Mouse (Mus musculus) cerebellum, adult (tissue): Measurements from ENCODE around the gene Prr15.
A peak's percentile ranks its signal among the peaks of the same experiment; 100 is the strongest.

Source experiments
- ATAC-seq: cut with Nextera tagmentation; 2 replicates; pipeline ENCODE4 v1.9.2; 2017; ENCODE audit warnings: mild to moderate bottlenecking, moderate library complexity, mixed read lengths; ENCODE audit not compliant: insufficient number of reproducible peaks, low FRiP score, low TSS enrichment

Gene Prr15

DNA sequence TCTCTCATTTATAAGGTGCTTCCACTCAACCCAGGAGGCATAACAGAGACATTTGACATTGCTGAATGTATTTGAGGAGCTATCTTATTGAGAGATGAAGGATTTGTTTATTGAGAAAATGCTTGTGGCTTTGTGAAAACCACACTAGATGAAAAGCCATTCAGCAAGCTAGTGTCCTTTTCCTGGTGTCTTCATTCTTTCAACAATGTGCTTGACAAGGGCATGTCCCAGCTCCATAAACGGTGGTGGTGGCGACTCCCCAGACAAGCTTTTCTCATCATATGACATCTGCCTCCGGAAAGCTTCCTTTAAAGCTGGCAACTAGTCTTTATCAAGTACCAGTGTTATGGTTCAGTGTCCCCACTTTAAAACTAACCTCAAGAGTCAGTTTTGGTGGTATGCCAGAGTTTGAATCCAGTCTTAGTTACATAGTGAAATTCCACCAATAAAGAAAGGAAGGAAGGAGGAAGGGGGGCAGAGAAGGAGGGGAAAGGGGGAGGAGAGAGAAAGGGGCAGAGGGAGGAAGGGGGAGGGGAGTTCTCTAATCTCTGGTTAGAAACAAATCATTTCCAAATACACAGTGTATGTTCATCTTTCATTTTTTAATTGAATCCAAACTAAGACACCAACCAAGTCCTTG is at the start of gene Prr15:
TSS of gene Prr15 (plus strand) at position 590 of the 640 bp plus-strand sequence.
- no peak for ATAC-seq

DNA sequence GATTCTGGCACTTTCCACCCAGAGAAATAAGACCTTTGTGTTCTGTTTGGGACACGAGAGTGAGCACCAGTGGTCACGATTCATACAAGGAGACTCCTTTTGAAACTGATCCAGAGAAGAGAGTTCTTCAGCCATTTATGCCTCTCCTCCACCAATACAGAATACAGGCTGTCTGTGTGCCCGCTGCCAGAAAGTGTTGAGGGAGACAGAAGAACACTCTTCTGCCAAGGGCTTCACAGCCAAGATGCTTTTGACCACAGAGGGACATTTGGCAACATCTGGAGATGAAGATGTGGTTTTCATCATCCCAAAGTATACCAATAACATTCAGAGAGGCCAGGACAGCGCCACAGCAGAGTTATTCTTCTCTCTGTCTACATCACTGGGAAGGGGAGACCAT is 48.4 kb upstream of the Prr15 start:
- ATAC-seq: no peak

DNA sequence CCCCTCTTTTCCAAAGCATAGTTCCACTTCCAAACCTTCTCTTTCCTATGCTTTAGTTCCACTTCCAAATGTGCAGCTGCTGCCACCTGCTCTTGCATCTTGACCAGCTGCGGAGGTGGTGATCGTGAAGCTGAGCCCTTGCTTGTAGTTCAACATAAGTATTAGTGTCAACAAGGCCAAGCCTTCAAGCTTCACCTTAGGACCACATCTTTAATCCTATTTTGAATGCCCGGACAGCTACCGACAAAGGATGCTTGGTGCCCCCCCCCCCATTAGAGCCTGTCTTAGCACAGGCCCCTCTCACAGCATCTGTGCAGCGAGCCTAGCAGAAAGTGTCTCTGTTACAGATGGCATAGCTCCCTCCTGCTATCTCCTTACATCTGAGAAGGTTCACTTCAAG is 47.8 kb upstream of the Prr15 start:
- ATAC-seq: no peak

DNA sequence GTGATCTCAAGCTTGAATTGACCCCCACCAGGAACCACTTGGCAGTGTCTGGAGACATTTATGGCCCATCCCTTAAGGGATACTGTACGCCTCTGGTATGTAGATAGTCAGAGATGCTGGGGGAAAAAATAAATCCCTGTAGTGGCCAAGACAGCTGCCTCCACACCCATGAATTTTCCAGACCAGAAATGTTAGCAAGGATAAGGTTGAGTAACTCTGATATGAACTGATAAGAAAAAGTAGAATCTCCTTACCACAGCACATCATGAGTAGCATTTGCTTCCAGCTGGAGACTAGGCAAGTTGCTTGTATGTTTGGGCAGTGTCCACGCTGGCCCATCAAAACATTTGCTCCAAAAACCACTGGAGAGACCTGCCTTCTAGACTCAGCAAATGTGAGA is 47.0 kb upstream of the Prr15 start:
- ATAC-seq: no peak

DNA sequence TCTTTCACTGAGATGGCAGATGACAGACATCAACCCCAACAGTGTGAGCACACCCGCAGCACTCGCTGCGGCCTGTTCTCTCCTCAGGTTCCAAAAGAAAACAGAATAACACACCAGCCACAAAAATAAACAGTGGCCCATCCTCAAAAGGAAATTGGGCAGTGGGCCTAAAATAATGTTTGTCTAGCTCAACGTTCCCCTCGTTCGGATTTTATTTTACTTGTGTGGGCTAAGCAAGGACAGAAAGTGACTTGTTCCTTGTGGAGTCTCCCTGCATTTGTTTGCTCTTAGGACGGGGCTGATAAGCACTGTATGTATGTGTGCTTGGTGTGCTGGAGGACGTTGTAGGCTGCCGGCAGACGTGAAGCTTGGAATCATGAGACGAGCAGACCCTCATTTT is 46.2 kb upstream of the Prr15 start:
- ATAC-seq: no peak

DNA sequence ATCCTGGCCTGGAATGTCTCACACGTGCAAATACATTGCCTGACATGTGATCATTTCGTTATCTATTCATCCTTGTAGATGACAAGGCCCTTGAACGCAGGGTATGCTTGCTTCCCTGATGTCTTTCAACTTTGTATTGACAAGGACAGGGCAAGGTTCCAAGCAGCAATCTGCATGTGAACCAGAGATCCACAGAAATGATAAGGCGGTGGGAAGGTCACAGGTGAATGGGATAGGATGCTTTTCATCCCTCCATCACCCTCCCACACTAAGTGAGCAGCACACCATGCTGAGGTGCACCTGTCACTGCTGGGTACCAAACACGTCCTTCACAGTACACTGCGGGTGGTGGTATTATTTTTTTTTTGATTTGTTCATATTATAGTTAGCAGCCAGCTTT is 45.4 kb upstream of the Prr15 start:
- ATAC-seq: no peak

DNA sequence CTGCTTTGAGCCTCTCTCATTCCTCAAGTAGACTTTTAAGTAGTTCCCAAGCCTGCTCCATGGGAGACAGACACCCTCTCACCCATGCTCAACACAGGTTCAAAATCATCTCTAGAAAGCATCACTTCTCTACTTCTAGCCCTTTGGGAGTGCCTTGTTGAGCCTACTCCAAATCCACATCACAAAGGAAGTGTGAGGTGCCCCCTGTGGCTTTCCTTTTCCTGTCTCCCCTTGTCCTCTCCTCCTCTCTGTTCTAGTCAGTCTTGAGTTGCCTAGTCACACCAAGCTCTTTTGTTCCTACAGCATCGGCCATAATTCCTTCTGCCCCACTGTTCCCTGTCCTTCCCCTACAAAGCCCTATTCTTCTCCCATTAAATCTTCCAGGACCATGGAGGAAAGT is 42.3 kb upstream of the Prr15 start:
- ATAC-seq: no peak

DNA sequence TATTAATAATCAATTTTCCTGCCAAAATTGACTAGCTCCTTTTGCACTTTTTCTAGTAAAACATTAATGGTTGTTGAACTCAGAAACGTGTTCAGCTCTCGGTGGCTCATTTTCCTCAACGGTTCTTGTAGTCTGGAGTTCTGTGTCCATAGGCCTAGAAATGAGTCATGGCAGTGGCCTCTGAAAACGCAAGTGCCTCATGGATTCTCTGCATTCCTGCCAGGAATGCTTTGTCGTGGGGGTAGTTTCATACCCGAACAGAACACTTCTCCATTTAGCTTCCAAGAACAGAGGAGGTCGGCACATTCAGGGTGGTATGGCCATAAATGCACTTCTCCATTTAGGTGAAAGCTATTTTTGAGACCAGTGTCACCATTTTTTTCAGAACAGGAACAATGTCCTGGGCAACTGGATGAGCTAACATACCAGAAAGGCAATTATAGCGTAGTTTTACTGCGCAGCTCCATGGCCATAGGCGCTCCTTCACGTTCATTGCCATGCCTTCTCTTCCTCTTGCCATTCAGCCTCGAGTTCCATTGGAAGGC is 41.4 kb upstream of the Prr15 start:
- no peak for ATAC-seq

DNA sequence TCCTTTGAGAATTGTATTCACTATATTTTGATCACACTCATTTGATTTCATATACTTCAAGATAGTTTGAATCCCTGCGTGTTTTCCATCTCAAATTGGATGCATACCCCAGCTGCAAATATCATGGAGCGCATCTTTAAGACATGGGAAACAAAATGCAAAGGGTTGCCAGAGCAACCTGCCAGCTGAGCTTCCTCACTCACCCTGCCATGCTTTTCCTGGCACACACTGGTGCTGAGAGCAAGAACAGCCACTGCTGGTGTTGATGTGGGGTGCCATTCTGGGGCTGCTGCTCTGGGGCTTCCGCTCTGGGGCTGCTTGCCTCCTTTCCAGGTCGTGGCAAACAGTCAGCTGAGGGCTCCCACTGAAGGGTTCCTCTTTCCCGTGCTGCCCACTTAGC is 38.8 kb upstream of the Prr15 start:
- ATAC-seq: no peak

DNA sequence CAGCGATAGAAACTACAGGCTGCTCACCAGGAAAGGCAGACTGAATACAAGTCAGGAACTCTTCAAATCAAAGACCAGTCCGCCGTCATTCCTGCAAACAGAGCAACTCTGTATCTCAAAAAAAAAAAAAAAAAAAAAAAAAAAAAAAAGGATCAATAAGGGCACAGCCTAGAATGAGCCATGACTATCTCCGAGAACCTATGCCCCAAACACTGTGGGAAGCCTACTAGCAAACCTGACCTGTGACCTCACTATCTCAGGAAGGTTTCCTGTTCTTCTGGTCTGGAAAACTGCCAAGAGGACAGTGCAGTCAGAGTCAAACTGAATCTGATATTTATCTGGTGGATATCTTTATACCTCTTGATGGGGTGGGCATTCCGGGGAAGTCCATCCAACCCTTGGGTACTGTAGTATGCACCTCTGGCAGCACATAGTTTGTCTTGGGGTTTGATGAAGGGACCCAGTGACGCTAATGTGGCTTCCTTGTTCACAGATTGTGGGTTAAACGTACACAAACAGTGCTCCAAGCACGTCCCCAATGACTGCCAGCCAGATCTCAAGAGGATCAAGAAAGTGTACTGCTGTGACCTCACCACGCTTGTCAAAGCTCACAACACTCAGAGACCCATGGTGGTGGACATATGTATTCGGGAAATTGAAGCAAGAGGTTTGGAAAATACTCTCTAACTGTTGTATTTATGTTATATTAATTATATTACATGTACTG is 35.7 kb upstream of the Prr15 start:
- ATAC-seq: no peak

DNA sequence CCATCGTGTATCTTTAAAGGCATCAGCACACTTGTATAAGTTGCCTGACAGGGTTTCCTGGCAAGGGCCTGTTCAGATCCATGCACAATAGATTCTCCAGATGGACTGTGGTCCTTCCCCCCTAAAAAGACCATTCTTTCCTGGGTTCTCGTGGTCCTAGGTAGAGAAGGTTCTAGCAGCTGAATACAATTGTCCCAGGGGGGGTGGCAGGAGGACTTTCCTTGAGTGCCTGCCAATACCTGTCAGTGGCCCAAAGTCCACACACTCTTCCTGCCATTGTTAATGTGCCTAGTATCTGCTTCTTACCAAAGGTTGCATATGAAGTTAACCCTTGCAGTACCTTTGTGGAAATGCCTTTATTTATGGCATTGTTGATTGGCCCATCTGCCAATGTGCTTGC is 28.4 kb upstream of the Prr15 start:
- no peak for ATAC-seq

DNA sequence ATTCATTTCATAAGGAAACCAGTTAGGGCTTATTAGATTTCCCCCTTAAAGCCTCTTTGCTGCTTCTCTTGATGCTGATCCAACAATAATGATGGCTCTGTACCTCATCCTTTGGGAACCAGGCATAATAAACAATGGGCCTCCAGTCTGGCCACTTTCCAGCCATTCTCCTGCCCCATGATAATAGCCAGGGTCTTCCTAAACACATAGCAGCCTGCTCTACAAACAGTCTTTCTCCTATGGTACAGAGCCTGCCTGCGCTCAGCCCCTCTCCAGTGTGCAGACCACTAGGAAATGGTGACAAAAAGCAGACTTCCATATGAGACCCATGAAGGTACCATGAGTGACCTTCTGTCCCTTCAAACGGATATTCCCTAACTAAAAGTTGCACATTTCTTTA is 26.2 kb upstream of the Prr15 start:
- ATAC-seq: no peak

DNA sequence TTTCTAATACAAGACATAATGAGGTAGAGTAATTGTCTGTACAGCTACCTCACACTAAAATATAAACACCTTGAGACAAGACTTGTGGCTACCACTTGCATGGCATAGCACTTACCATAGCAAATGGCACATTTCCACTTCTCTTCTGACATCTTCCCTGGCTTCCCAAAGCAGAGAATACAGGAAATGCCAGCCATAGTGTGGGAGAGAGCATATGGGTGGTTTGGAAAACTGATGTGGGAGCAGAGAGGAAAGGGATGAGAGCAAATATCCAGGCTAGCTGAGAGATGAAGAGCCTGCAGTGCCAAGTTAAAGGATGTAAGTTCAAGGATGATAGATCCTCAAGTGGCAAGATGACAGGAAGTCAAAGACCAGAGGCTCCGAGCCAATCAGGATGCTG is 19.9 kb upstream of the Prr15 start:
- no peak for ATAC-seq

DNA sequence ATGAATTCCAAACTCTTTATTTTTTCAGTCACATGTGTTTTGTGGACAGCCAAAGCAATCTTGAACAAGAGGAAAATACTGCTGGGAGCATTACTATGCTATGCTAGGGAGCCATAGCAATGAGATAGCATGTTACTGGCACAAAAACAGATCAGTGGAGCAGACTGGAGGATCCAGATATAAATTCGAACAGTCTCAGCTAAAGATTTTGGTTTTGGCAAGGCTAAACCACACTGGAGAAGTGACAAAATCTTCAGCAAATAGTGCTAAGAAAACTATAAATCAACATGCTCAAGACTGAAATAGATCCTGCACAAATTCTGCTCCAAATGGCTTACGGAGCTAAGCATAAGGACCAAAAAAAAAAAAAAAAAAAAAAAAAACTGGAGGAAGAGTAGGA is 12.6 kb upstream of the Prr15 start:
- ATAC-seq: no peak

DNA sequence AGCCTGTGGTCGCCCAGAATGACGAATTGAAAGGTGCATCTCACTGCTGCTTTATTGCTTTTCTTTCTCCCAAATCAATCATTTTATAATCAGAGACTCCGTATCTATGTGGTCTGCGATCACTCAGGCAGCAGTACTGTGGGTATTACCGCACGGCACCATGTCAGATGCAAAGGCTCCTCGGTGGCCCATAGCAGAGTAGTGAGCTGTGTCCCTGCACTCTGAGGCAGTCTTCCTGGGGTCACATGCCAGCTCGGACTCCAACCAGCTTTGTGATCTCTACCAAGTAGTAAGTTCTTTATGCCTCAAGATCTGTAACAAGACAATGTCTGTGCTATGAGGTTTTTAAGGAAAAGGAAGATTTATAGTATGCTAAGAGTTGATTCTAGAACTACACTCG is 7.0 kb upstream of the Prr15 start:
- ATAC-seq: no peak

DNA sequence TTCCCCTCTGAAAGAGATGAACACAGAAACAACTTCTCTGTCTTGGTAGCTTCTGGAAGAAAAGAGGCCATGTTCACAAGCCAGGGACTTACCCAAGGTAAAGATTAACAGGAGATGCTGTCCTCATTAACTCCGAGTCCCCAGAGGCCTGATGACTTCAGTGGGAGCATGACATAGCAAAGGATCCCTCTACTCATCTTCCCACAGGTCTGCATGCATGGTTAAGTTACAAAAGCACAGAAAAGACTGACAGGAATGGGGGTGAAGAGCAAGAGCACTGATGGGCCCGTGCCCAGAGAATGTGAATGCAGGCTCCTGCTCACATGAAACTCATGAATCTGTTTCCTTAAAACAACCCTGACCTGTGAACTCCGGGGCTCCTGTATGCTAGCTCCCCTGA is 6.4 kb upstream of the Prr15 start:
- ATAC-seq: no peak

DNA sequence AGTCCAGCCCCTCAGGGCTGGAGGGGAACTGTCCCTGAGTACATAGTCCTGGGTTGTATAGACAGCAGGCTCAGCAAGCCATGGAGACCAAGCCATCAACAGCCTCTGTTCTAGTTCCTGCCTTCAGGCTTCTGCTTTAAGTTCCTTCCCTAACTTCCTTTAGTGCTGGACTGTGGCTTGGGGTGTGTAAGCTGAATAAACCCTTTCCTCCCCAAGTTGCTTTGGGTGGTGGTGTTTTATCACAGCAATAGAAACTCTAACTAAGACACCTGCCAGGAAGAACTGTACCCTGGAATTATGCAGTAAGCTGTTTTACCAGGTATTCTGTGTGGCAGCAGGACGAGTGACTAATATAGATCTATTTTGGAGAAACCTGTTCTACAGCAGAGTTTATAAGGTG is 5.4 kb upstream of the Prr15 start:
- no peak for ATAC-seq

DNA sequence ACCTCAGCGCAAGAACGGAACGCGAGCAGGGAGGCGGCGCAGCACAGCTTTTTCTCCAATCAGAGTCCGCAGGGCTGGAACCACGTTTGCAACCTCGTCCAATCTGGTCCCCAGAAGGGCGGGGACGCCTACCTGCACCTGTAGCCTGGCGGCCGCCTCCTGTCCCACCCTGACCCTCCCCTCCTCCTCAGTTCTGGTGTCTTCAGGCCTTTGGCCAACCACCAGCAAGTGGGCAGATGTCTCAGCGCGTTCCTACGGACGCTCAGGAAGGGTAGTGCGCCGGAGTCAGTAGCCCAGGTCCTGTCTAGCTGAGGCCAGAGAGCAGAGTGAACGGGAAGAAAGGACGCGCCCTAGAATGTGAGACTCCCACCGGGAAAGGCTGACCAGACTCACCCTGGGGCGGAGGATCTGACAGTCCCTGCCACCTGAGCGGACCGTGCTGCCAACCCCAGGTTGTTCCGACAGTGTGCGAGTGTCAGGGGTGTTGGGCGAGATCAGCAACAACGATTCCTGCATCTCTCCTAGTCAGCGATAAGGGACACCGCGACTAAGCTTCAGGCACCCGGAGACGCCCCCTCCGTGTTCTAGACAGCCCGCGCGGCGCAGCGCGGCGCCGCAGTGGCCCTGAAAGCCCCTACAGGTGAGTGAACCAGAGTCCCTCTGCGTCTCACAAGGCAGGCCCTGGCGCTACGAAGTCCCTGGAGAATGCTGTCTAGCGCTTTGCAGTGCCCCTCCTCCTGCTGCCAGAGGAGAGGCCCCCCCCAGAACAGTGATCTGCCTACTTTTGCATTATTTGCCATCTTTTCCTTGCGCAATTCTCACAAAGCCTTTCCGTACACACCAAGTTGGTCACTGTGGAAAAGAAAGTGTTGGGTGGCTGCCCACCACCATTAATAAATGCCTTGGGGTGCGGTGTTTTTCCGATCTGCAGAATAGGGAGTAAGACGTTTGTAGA is 1.3 kb downstream of the Prr15 start:
- ATAC-seq: peak; percentile 88

DNA sequence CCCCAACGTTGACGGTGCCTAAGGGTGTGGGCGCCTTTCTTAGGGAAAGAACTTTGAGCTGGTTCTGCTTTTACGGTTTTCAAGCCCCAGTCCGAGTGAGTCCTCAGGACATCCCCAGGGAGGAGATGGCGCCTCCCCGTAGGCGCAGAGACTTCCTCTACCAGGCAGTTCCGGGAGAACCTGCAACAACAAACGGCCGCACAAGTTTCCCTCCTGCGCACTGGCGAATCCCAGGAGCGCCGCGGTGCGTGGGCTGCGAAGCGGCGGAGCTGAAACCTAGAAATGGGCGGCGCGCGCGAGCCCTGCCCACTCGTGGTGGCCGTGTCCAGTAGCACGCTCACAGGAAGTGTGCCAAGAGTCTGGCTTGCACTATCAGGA is 2.0 kb downstream of the Prr15 start:
- peak; percentile 53; the same call in 1 of the 2 replicates for ATAC-seq

DNA sequence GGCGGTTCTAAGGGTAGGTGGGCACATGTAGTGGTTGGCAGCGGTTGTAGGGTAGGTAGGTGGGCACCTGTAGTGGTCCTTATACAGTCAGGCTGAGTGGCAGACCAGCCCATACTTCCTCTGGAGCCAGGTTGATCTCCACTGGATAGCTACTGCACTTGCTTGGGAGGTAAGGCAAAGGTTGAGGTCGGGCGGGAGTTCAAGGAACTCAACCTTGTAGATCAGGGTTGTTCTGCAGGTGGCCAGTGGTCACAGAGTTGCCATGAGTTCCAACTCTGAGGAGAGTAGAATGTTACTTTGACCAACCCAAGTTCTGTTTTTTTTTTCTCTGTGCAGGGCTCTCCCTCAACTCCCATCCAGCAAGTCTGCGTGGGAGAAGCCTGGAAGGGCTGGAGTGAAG is 3.1 kb downstream of the Prr15 start:
- no peak for ATAC-seq

DNA sequence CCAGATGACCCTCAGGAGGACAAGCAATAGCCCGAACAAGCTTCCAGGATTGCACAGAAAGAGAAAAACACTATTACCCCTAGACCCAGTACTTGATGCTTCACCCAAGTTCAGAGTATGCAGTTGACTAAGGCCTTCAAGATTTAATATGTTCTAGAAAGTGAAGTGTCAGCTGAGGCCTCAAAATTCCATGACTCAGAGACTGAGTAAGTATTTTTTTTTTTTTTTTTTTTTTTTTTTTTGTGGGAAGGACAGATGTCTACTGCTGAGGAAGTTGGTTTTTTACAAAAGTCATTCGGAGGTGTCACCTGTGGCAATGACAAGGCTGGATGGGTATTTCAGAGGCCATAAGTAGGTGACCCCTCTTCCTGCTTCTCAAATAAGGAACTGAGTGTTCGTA is 4.0 kb downstream of the Prr15 start:
- no peak for ATAC-seq
